Mouse (Mus musculus): ENCODE results near the gene 4930404H24Rik.

- TF ChIP-seq ZNF384 (IDR thresholded peaks at IDR 0.05; ENCODE audit: low read depth, low read length) = no peak
- no peak for TF ChIP-seq ZC3H11A (IDR thresholded peaks at IDR 0.05; ENCODE audit: borderline replicate concordance, low read depth, low read length)
- TF ChIP-seq HCFC1 (IDR thresholded peaks at IDR 0.05; ENCODE audit: borderline replicate concordance, insufficient read depth, low read length) = no peak
- no peak for TF ChIP-seq CHD2 (IDR thresholded peaks at IDR 0.05; ENCODE audit: low read depth, low read length)
Measured at GRCm38 (mm10) chr2:153483118-153483983, 9.2 kb upstream of the 4930404H24Rik start.
